Mouse (Mus musculus) layer of hippocampus, adult 8-10 months (tissue): ENCODE results near the gene Slc9a4. TPM values are rescaled to one million over a fixed set of nuclear protein-coding genes. Genes with fewer than 3 reads are reported as not detected.
"Not testable (repeated sequence)": the region's sequence is repeated elsewhere in the genome, so short reads cannot be mapped to it uniquely, and the experiment has no call there.

Experiments used
- DNase-seq, 2 experiments: peaks; one replicate each; pipeline ENCODE4 v3.0.0; 2022; ENCODE audit warnings: low spot score in 2 of 2
- total RNA-seq, 4 experiments: library from RNA; stranded (reverse); gene quantifications; 2 replicates each; pipeline ENCODE4 v1.2.4; 2022

The Slc9a4 gene
- total RNA-seq, 4 experiments from 2014 or later = 16.1 to 29.7 (median 19.4) TPM

- no peak for DNase-seq
These were observed 68.4 kb downstream of the Slc9a4 start for GRCm38 (mm10) chr1:40648234-40648633.

GRCm38 (mm10) chr1:40650803-40651497, 71.1 kb downstream of the Slc9a4 start:
- DNase-seq = no peak

- DNase-seq = no peak
These were observed 77.2 kb downstream of the Slc9a4 start for GRCm38 (mm10) chr1:40657035-40657434.

- DNase-seq = peak; percentile 27 to 79
These were observed 78.2 kb downstream of the Slc9a4 start for GRCm38 (mm10) chr1:40657978-40658496.

GRCm38 (mm10) chr1:40659017-40659416, 79.1 kb downstream of the Slc9a4 start:
- DNase-seq = no peak

GRCm38 (mm10) chr1:40659496-40659895, 79.6 kb downstream of the Slc9a4 start:
- DNase-seq = no peak

- DNase-seq = no peak
These were observed 81.0 kb downstream of the Slc9a4 start for GRCm38 (mm10) chr1:40660838-40661237.

GRCm38 (mm10) chr1:40665401-40666370, 85.8 kb downstream of the Slc9a4 start:
- DNase-seq = no peak

GRCm38 (mm10) chr1:40667442-40667841, 87.6 kb downstream of the Slc9a4 start:
- not testable (repeated sequence) for DNase-seq

GRCm38 (mm10) chr1:40670025-40670424, 90.1 kb downstream of the Slc9a4 start:
- DNase-seq = no peak

- DNase-seq = no peak
These were observed 91.6 kb downstream of the Slc9a4 start for GRCm38 (mm10) chr1:40671490-40671889.

- DNase-seq = no peak
These were observed 97.4 kb downstream of the Slc9a4 start for GRCm38 (mm10) chr1:40677306-40677705.

Other genes with a start within 250 kb of the Slc9a4 start
- gene Il1rl1, start 150.5 kb upstream of the Slc9a4 start, total RNA-seq = 1 to 10 TPM in 1 of 4 experiments, under 1 TPM in 2, not detected in 1; 0.50 to 1.6 (median 0.94) TPM
- not detected for gene Il18r1, start 114.5 kb upstream of the Slc9a4 start, total RNA-seq
- gene Il18rap, start 64.7 kb upstream of the Slc9a4 start, total RNA-seq = under 1 TPM in 3 of 4 experiments, not detected in 1; 0.12 to 0.56 (median 0.23) TPM
- 10 to 100 TPM; 19.2 to 25.4 (median 21.7) TPM for gene Slc9a2, start 100.5 kb downstream of the Slc9a4 start, total RNA-seq
- gene Mfsd9, start 210.6 kb downstream of the Slc9a4 start, total RNA-seq = 1 to 10 TPM; 5.5 to 6.8 (median 6.1) TPM
- gene Tmem182, start 225.5 kb downstream of the Slc9a4 start, total RNA-seq = under 1 TPM in 3 of 4 experiments, not detected in 1; 0.13 to 0.23 (median 0.16) TPM